Mouse (Mus musculus) induced T-regulatory cell, adult 2 months (primary cell): ENCODE results near the gene Zdhhc19.
A peak's percentile ranks its signal among the peaks of the same experiment; 100 is the strongest.

ENCODE experiments used
- DNase-seq: peaks from one replicate; pipeline ENCODE4 v3.0.0-alpha.2; 2012; ENCODE audit warnings: low read depth

Gene Zdhhc19

GRCm38 (mm10) chr16:32609401-32609779 lies 113.3 kb downstream of the Zdhhc19 start:
- no peak for DNase-seq

GRCm38 (mm10) chr16:32610460-32611255 lies 114.6 kb downstream of the Zdhhc19 start:
- DNase-seq, result peak; percentile 34
